Mouse (Mus musculus) myocyte (in vitro differentiated cells): Measurements from ENCODE around the gene Nos1ap. TPM values are rescaled to one million over a fixed set of nuclear protein-coding genes. Genes with fewer than 3 reads are reported as not detected.

Experiments used
- H3K27me3 ChIP-seq: one replicate; pipeline ENCODE4 v1.6.1; 2011; ENCODE audit not compliant: control insufficient read depth, insufficient read depth, insufficient read length
- H3K36me3 ChIP-seq: one replicate; pipeline ENCODE4 v1.6.1; 2011; ENCODE audit not compliant: control insufficient read depth, insufficient read depth
- H3K4me2 ChIP-seq: one replicate; pipeline ENCODE4 v1.6.1; 2011; ENCODE audit warnings: low read depth, control low read depth
- H3K4me3 ChIP-seq: one replicate; pipeline ENCODE4 v1.5.1; 2011; ENCODE audit warnings: mild to moderate bottlenecking, control low read depth, moderate library complexity
- H3K79me2 ChIP-seq: one replicate; pipeline ENCODE4 v1.6.1; 2011; ENCODE audit not compliant: control insufficient read depth, insufficient read depth
- H3ac ChIP-seq: one replicate; pipeline ENCODE4 v1.6.1; 2011; ENCODE audit not compliant: control insufficient read depth, insufficient read length
- CEBPB ChIP-seq: IDR thresholded peaks from 2 replicates; pipeline ENCODE4 v1.6.1; 2011; ENCODE audit warnings: mild to moderate bottlenecking, moderate library complexity; ENCODE audit not compliant: poor library complexity, insufficient read depth, severe bottlenecking
- E2F4 ChIP-seq: IDR thresholded peaks from one replicate; pipeline ENCODE4 v1.6.1; 2011; ENCODE audit warnings: mild to moderate bottlenecking, control low read depth, moderate library complexity; ENCODE audit not compliant: insufficient read depth
- MAX ChIP-seq: IDR thresholded peaks from one replicate; pipeline ENCODE4 v1.6.1; 2011; ENCODE audit warnings: low read depth, mild to moderate bottlenecking, control low read depth
- MYOD1 ChIP-seq, 3 experiments: IDR thresholded peaks; one replicate each; pipeline ENCODE4 v1.6.1; 2011; ENCODE audit warnings: control low read depth in 2 of 3, low read depth in 2 of 3, mild to moderate bottlenecking in 2 of 3, moderate library complexity in 1 of 3; ENCODE audit not compliant: insufficient read length in 2 of 3, control insufficient read depth in 1 of 3
- MYOG ChIP-seq, 3 experiments: IDR thresholded peaks; one replicate each; pipeline ENCODE4 v1.6.1; 2011; ENCODE audit warnings: control low read depth in 2 of 3, low read depth in 2 of 3, mild to moderate bottlenecking in 2 of 3; ENCODE audit not compliant: insufficient read length in 2 of 3, control insufficient read depth in 1 of 3, insufficient read depth in 1 of 3
- POLR2A ChIP-seq: IDR thresholded peaks from one replicate; pipeline ENCODE4 v1.6.1; 2011; ENCODE audit warnings: low read depth, mild to moderate bottlenecking, control low read depth, moderate library complexity; ENCODE audit not compliant: insufficient read length
- POLR2AphosphoS2 ChIP-seq: IDR thresholded peaks from one replicate; pipeline ENCODE4 v1.6.1; 2011; ENCODE audit warnings: low read depth, control low read depth; ENCODE audit not compliant: insufficient read length
- REST ChIP-seq: IDR thresholded peaks from one replicate; pipeline ENCODE4 v1.6.1; 2011; ENCODE audit warnings: mild to moderate bottlenecking, control low read depth, moderate library complexity; ENCODE audit not compliant: insufficient read depth, insufficient read length
- SRF ChIP-seq: IDR thresholded peaks from one replicate; pipeline ENCODE4 v1.6.1; 2011; ENCODE audit warnings: low read depth; ENCODE audit not compliant: control insufficient read depth, insufficient read length
- TCF12 ChIP-seq: IDR thresholded peaks from one replicate; pipeline ENCODE4 v1.6.1; 2011; ENCODE audit warnings: mild to moderate bottlenecking, control low read depth; ENCODE audit not compliant: poor library complexity, insufficient read depth, severe bottlenecking
- TCF3 ChIP-seq: IDR thresholded peaks from one replicate; pipeline ENCODE4 v1.6.1; 2011; ENCODE audit warnings: low read depth, control low read depth; ENCODE audit not compliant: insufficient read length
- USF1 ChIP-seq: IDR thresholded peaks from one replicate; pipeline ENCODE4 v1.6.1; 2011; ENCODE audit warnings: low read depth, mild to moderate bottlenecking, control low read depth, moderate library complexity
- polyA plus RNA-seq: library from polyadenylated mRNA; unstranded; fragments of >200 nt; fragmentation: generic; extraction: Trizol; gene quantifications from one replicate; pipeline ENCODE4 v1.2.1, GENCODE M21; 2012; ENCODE audit warnings: missing spikeins

Gene Nos1ap
- polyA plus RNA-seq, 1 experiment = 0.14 TPM

DNA sequence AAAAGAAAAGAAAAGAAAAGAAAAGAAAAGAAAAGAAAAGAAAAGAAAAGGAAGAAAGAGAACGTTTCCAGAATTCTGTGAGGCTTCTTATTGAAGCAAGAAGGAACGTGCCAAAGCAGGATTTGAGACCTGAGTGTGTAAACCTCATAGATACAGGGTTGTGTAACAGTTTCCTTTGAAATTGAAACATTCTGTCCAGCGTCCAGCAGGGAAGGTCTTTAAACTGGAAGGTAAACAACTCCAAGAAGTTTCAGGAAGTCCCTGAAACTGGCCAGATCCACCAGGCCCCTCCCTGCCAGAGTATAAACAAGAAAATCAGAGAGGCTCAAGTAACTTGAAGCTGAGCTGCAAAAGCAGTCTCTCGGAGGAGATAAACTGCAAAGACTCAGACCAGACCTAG, 870 bp upstream of the Nos1ap start:
- H3ac ChIP-seq = no peak overlapping the region

DNA sequence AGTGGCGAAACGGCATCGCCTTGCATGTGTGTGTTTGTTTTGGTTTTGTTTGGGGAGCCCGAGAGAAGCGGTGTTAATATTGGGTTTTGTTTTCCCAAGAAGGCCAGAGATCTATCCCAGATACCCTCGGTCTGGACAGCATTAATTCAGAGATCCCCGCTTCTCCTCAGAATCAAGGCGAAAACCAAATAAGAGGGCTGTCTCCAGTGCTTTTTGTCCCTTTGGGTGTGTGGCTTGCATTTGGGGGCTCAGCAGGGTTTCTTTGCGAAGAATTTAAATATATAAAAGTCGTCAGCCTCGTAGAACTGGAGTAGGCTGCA, 340 bp upstream of the Nos1ap start:
- Histone ChIP-seq H3K4me3 (peak overlapping the region; percentile 4), H3ac (peak overlapping the region; percentile 38), H3K79me2 (no peaks in the 10 kb centered on the region), H3K36me3 (no peaks in the 10 kb centered on the region), H3K27me3 (peaks cover 27% of the 10 kb centered on the region), H3K4me2 (peak overlapping the region; percentile 81)
- TF ChIP-seq MYOD1 (IDR thresholded peaks at IDR 0.05; ENCODE audit: control insufficient read depth in 1 of 3, insufficient read length in 2 of 3, low read depth in 2 of 3) (no peak), REST (no peak), MAX (no peak), TCF12 (no peak), MYOG (IDR thresholded peaks at IDR 0.05; ENCODE audit: control insufficient read depth in 1 of 3, insufficient read depth in 1 of 3, insufficient read length in 2 of 3, low read depth in 2 of 3) (no peak), CEBPB (no peak), POLR2AphosphoS2 (no peak), E2F4 (no peak)

More for the DNA sequence above, 870 bp upstream of the Nos1ap start:
- H3K27me3 ChIP-seq = peaks cover 22% of the 10 kb centered on the region
- no peak for TF ChIP-seq REST
- no peak overlapping the region for H3K4me2 ChIP-seq
- H3K4me3 ChIP-seq = peak overlapping the region; percentile 4
- no peaks in the 10 kb centered on the region for H3K36me3 ChIP-seq
- no peaks in the 10 kb centered on the region for H3K79me2 ChIP-seq

DNA sequence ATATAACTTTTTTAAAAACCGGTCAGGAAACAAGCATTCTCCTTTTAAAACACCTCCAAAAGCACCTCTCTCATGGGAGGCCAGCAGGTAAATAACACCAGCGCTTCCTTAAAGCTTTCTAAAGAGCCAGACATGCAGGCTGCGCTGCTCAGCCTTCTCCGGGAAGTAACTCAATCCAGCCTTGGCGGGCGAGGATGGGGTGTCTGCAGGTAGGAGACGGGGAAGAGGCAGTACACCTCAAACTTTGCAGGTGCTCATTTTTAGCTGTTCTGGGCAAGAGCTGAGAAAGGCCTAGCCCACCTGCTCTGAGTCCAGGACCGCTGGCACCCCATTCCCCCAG, 812 bp downstream of the Nos1ap start:
- H3ac ChIP-seq = peak overlapping the region; percentile 38
- no peaks in the 10 kb centered on the region for H3K79me2 ChIP-seq
- H3K27me3 ChIP-seq = peaks cover 27% of the 10 kb centered on the region
- no peak overlapping the region for H3K4me3 ChIP-seq
- H3K36me3 ChIP-seq = no peaks in the 10 kb centered on the region
- H3K4me2 ChIP-seq = peak overlapping the region; percentile 81
- no peak for TF ChIP-seq CEBPB
- TF ChIP-seq E2F4 = no peak
- no peak for TF ChIP-seq MYOG (IDR thresholded peaks at IDR 0.05; ENCODE audit: control insufficient read depth in 1 of 3, insufficient read depth in 1 of 3, insufficient read length in 2 of 3, low read depth in 2 of 3)
- TF ChIP-seq TCF12 = no peak
- no peak for TF ChIP-seq USF1

DNA sequence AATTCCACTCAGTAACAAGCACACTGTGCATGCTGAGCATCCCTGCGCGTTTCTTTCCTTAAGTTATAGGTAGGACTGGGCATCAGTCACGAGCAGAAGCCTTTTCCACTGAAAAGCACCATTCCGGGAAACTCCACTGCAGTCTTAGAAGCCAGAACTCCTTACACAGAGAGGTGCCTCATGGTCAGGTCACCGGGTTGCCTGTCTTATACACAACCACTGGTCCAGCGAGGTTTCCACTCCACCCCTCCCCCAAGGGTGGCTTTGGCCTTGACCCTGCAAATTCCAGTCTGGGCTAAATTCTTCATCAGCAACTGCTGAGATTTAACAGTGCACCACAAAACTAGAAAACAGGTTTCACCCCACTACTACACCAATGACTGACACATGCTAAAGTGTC, 1.3 kb downstream of the Nos1ap start:
- H3ac ChIP-seq = no peak overlapping the region
- no peaks in the 10 kb centered on the region for H3K79me2 ChIP-seq
- peaks cover 27% of the 10 kb centered on the region for H3K27me3 ChIP-seq
- H3K4me2 ChIP-seq = no peak overlapping the region
- H3K4me3 ChIP-seq = no peak overlapping the region
- no peaks in the 10 kb centered on the region for H3K36me3 ChIP-seq
- TF ChIP-seq SRF = no peak
- TF ChIP-seq TCF3 = no peak
- no peak for TF ChIP-seq MYOG (IDR thresholded peaks at IDR 0.05; ENCODE audit: control insufficient read depth in 1 of 3, insufficient read depth in 1 of 3, insufficient read length in 2 of 3, low read depth in 2 of 3)
- TF ChIP-seq TCF12 = no peak
- TF ChIP-seq POLR2A = no peak
- TF ChIP-seq E2F4 = no peak
- no peak for TF ChIP-seq MYOD1 (IDR thresholded peaks at IDR 0.05; ENCODE audit: control insufficient read depth in 1 of 3, insufficient read length in 2 of 3, low read depth in 2 of 3)
- no peak for TF ChIP-seq CEBPB
- no peak for TF ChIP-seq USF1
- TF ChIP-seq POLR2AphosphoS2 = no peak
- no peak for TF ChIP-seq REST
- no peak for TF ChIP-seq MAX

DNA sequence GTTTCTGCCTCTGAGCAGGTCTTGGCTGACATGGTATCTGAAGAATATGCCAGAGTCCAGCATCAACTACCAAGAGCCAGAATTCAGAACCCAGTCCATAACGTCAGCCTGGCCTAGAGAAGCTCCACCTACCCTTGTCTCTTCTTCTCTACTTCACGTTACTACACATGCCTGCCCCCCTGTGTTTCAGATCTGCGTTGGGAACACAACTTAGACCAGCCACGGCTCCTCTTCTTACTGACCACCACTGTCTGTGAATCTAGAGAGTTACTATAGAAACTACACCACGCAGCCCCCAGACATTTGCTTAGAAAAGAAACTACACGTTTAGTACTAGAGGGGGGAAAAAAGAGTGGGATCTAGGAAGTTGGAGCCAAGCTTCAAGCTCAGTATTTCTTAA, 2.9 kb downstream of the Nos1ap start:
- Histone ChIP-seq H3K36me3 (no peaks in the 10 kb centered on the region), H3K4me2 (no peak overlapping the region), H3K79me2 (no peaks in the 10 kb centered on the region), H3K4me3 (no peak overlapping the region), H3K27me3 (peaks cover 35% of the 10 kb centered on the region), H3ac (no peak overlapping the region)
- TF ChIP-seq MYOD1 (IDR thresholded peaks at IDR 0.05; ENCODE audit: control insufficient read depth in 1 of 3, insufficient read length in 2 of 3, low read depth in 2 of 3) (no peak), POLR2A (no peak), MYOG (IDR thresholded peaks at IDR 0.05; ENCODE audit: control insufficient read depth in 1 of 3, insufficient read depth in 1 of 3, insufficient read length in 2 of 3, low read depth in 2 of 3) (no peak), CEBPB (no peak), TCF3 (no peak), TCF12 (no peak), MAX (no peak), E2F4 (no peak), REST (no peak), SRF (no peak), USF1 (no peak), POLR2AphosphoS2 (no peak)

DNA sequence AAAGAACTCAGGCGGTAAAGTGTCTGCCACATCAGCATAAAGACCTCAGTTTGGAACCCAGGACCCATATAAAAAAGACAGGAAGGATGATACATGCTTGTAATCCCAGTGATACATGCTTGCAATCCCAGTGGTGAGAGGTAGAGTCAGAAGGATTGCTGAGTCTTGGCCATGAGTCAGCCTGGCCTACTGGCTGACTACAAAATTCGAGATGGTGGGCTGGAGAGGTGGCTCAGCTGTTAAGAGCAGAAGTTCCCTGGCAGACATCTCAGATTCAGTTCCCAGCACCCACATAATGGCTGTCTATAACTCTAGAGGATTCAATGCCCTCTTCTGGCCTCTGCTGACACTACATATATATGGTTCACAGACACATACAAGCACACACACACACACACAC, 5.7 kb downstream of the Nos1ap start:
- Histone ChIP-seq H3K27me3 (peaks cover 43% of the 10 kb centered on the region), H3K4me2 (no peak overlapping the region), H3ac (no peak overlapping the region), H3K4me3 (no peak overlapping the region), H3K36me3 (no peaks in the 10 kb centered on the region), H3K79me2 (no peaks in the 10 kb centered on the region)
- TF ChIP-seq MYOG (IDR thresholded peaks at IDR 0.05; ENCODE audit: control insufficient read depth in 1 of 3, insufficient read depth in 1 of 3, insufficient read length in 2 of 3, low read depth in 2 of 3) (no peak), USF1 (no peak), TCF12 (no peak), MAX (no peak), CEBPB (no peak), TCF3 (no peak), REST (no peak), SRF (no peak), MYOD1 (IDR thresholded peaks at IDR 0.05; ENCODE audit: control insufficient read depth in 1 of 3, insufficient read length in 2 of 3, low read depth in 2 of 3) (no peak), POLR2A (no peak), POLR2AphosphoS2 (no peak), E2F4 (no peak)
